Mouse (Mus musculus): Measurements from ENCODE around the gene Adra2a. TPM values are rescaled to one million over a fixed set of nuclear protein-coding genes. Genes with fewer than 3 reads are reported as not detected.
A peak's percentile ranks its signal among the peaks of the same experiment; 100 is the strongest.

Gene Adra2a
- polyA plus RNA-seq, 1 experiment: 6.8 TPM

- 3% methylated on average over 27 of the region's 27 CpGs for WGBS
Observed at GRCm38 (mm10) chr19:54047386-54048050, 3.6 kb downstream of the Adra2a start.

GRCm38 (mm10) chr19:54048161-54048885, 4.4 kb downstream of the Adra2a start:
- peaks cover 22% of the 10 kb centered on the region for H3K4me1 ChIP-seq (ENCODE audit: control insufficient read depth, insufficient read depth, insufficient read length, low read length)
- H3K27me3 ChIP-seq (ENCODE audit: control insufficient read depth, insufficient read depth, low read length): peaks cover 19% of the 10 kb centered on the region
- no peak for TF ChIP-seq POLR2A (IDR thresholded peaks at IDR 0.05; ENCODE audit: low read depth, low read length)
- 9% methylated on average over 13 of the region's 13 CpGs for WGBS
- H3K27ac ChIP-seq (ENCODE audit: insufficient read depth, low read depth, low read length): no peak overlapping the region
- H3K36me3 ChIP-seq (ENCODE audit: control insufficient read depth, insufficient read depth, low read length): no peaks in the 10 kb centered on the region
- H3K4me3 ChIP-seq (ENCODE audit: low read depth, low read length): no peak overlapping the region

More at GRCm38 (mm10) chr19:54047386-54048050, 3.6 kb downstream of the Adra2a start:
- Histone ChIP-seq H3K4me1 (ENCODE audit: control insufficient read depth, insufficient read depth, insufficient read length, low read length) (peaks cover 22% of the 10 kb centered on the region), H3K27ac (ENCODE audit: insufficient read depth, low read depth, low read length) (no peak overlapping the region), H3K27me3 (ENCODE audit: control insufficient read depth, insufficient read depth, low read length) (peaks cover 19% of the 10 kb centered on the region), H3K36me3 (ENCODE audit: control insufficient read depth, insufficient read depth, low read length) (no peaks in the 10 kb centered on the region), H3K4me3 (ENCODE audit: low read depth, low read length) (peak overlapping the region; percentile 79)
- TF ChIP-seq POLR2A (IDR thresholded peaks at IDR 0.05; ENCODE audit: low read depth, low read length) (no peak), CTCF (IDR thresholded peaks at IDR 0.05; ENCODE audit: extremely low read depth, insufficient read length, insufficient replicate concordance, low read depth, low read length) (no peak)

- Histone ChIP-seq H3K4me3 (ENCODE audit: low read depth, low read length) (no peak overlapping the region), H3K36me3 (ENCODE audit: control insufficient read depth, insufficient read depth, low read length) (no peaks in the 10 kb centered on the region), H3K4me1 (ENCODE audit: control insufficient read depth, insufficient read depth, insufficient read length, low read length) (peaks cover 10% of the 10 kb centered on the region), H3K27ac (ENCODE audit: insufficient read depth, low read depth, low read length) (no peak overlapping the region), H3K27me3 (ENCODE audit: control insufficient read depth, insufficient read depth, low read length) (peaks cover 2% of the 10 kb centered on the region; the same call in 1 of the 2 replicates)
- TF ChIP-seq CTCF (IDR thresholded peaks at IDR 0.05; ENCODE audit: extremely low read depth, insufficient read length, insufficient replicate concordance, low read depth, low read length): no peak
- no peak for TF ChIP-seq POLR2A (IDR thresholded peaks at IDR 0.05; ENCODE audit: low read depth, low read length)
- 46% methylated on average over 4 of the region's 4 CpGs for WGBS
Observed at GRCm38 (mm10) chr19:54051651-54052050, 7.7 kb downstream of the Adra2a start.

GRCm38 (mm10) chr19:54055845-54056244, 11.9 kb downstream of the Adra2a start:
- 76% methylated on average over 5 of the region's 5 CpGs for whole genome bisulfite sequencing
- H3K4me3 ChIP-seq (ENCODE audit: low read depth, low read length): no peak overlapping the region

GRCm38 (mm10) chr19:54068447-54068846, 24.5 kb downstream of the Adra2a start:
- 35% methylated on average over 7 of the region's 7 CpGs for WGBS
- Histone ChIP-seq H3K4me1 (ENCODE audit: control insufficient read depth, insufficient read depth, insufficient read length, low read length) (peaks cover 24% of the 10 kb centered on the region; the same call in 1 of the 2 replicates), H3K36me3 (ENCODE audit: control insufficient read depth, insufficient read depth, low read length) (no peaks in the 10 kb centered on the region), H3K4me3 (ENCODE audit: low read depth, low read length) (no peak overlapping the region), H3K27ac (ENCODE audit: insufficient read depth, low read depth, low read length) (no peak overlapping the region), H3K27me3 (ENCODE audit: control insufficient read depth, insufficient read depth, low read length) (no peaks in the 10 kb centered on the region)
- no peak for TF ChIP-seq CTCF (IDR thresholded peaks at IDR 0.05; ENCODE audit: extremely low read depth, insufficient read length, insufficient replicate concordance, low read depth, low read length)
- no peak for TF ChIP-seq POLR2A (IDR thresholded peaks at IDR 0.05; ENCODE audit: low read depth, low read length)

More at GRCm38 (mm10) chr19:54055845-54056244, 11.9 kb downstream of the Adra2a start:
- no peaks in the 10 kb centered on the region for H3K27me3 ChIP-seq (ENCODE audit: control insufficient read depth, insufficient read depth, low read length)
- H3K4me1 ChIP-seq (ENCODE audit: control insufficient read depth, insufficient read depth, insufficient read length, low read length): no peaks in the 10 kb centered on the region
- no peaks in the 10 kb centered on the region for H3K36me3 ChIP-seq (ENCODE audit: control insufficient read depth, insufficient read depth, low read length)
- H3K27ac ChIP-seq (ENCODE audit: insufficient read depth, low read depth, low read length): no peak overlapping the region
- TF ChIP-seq CTCF (IDR thresholded peaks at IDR 0.05; ENCODE audit: extremely low read depth, insufficient read length, insufficient replicate concordance, low read depth, low read length) (no peak), POLR2A (IDR thresholded peaks at IDR 0.05; ENCODE audit: low read depth, low read length) (no peak)

GRCm38 (mm10) chr19:54070521-54070920, 26.6 kb downstream of the Adra2a start:
- no peak overlapping the region for H3K27ac ChIP-seq (ENCODE audit: insufficient read depth, low read depth, low read length)
- H3K36me3 ChIP-seq (ENCODE audit: control insufficient read depth, insufficient read depth, low read length): no peaks in the 10 kb centered on the region
- no peak for TF ChIP-seq POLR2A (IDR thresholded peaks at IDR 0.05; ENCODE audit: low read depth, low read length)
- no peak for TF ChIP-seq CTCF (IDR thresholded peaks at IDR 0.05; ENCODE audit: extremely low read depth, insufficient read length, insufficient replicate concordance, low read depth, low read length)
- no peaks in the 10 kb centered on the region for H3K27me3 ChIP-seq (ENCODE audit: control insufficient read depth, insufficient read depth, low read length)
- peaks cover 24% of the 10 kb centered on the region; the same call in 1 of the 2 replicates for H3K4me1 ChIP-seq (ENCODE audit: control insufficient read depth, insufficient read depth, insufficient read length, low read length)
- no peak overlapping the region for H3K4me3 ChIP-seq (ENCODE audit: low read depth, low read length)
- WGBS: 22% methylated on average over 5 of the region's 5 CpGs

GRCm38 (mm10) chr19:54072233-54072800, 28.4 kb downstream of the Adra2a start:
- Histone ChIP-seq H3K27ac (ENCODE audit: insufficient read depth, low read depth, low read length) (no peak overlapping the region), H3K4me1 (ENCODE audit: control insufficient read depth, insufficient read depth, insufficient read length, low read length) (peaks cover 24% of the 10 kb centered on the region; the same call in 1 of the 2 replicates), H3K27me3 (ENCODE audit: control insufficient read depth, insufficient read depth, low read length) (no peaks in the 10 kb centered on the region), H3K36me3 (ENCODE audit: control insufficient read depth, insufficient read depth, low read length) (no peaks in the 10 kb centered on the region), H3K4me3 (ENCODE audit: low read depth, low read length) (no peak overlapping the region)
- TF ChIP-seq POLR2A (IDR thresholded peaks at IDR 0.05; ENCODE audit: low read depth, low read length): no peak
- TF ChIP-seq CTCF (IDR thresholded peaks at IDR 0.05; ENCODE audit: extremely low read depth, insufficient read length, insufficient replicate concordance, low read depth, low read length): no peak
- 28% methylated on average over 5 of the region's 5 CpGs for WGBS

All from small intestine, adult 2 months (tissue).